Mouse (Mus musculus) frontal cortex, postnatal 36 days (tissue): Measurements from ENCODE around the gene Hs3st6.

ENCODE experiments used
- DNase-seq, 2 experiments: peaks; one replicate each; pipeline ENCODE4 v3.0.0; 2022; ENCODE audit warnings: low spot score in 2 of 2

The Hs3st6 gene

GRCm38 (mm10) chr17:24766266-24766875, 13.6 kb downstream of the Hs3st6 start:
- DNase-seq = no peak

GRCm38 (mm10) chr17:24769146-24769545, 16.4 kb downstream of the Hs3st6 start:
- DNase-seq = no peak

- DNase-seq = no peak
These were observed 20.5 kb downstream of the Hs3st6 start for GRCm38 (mm10) chr17:24773241-24773640.

GRCm38 (mm10) chr17:24775173-24775572, 22.4 kb downstream of the Hs3st6 start:
- DNase-seq = no peak

- no peak for DNase-seq
These were observed 24.3 kb downstream of the Hs3st6 start for GRCm38 (mm10) chr17:24777073-24777472.

GRCm38 (mm10) chr17:24780821-24781220, 28.0 kb downstream of the Hs3st6 start:
- no peak for DNase-seq

GRCm38 (mm10) chr17:24792190-24792589, 39.4 kb downstream of the Hs3st6 start:
- DNase-seq = no peak

- DNase-seq = no peak
These were observed 42.0 kb downstream of the Hs3st6 start for GRCm38 (mm10) chr17:24794791-24795190.

- no peak for DNase-seq
These were observed 44.2 kb downstream of the Hs3st6 start for GRCm38 (mm10) chr17:24796969-24797368.

GRCm38 (mm10) chr17:24798229-24798628, 45.4 kb downstream of the Hs3st6 start:
- no peak for DNase-seq

- DNase-seq = no peak
These were observed 46.7 kb downstream of the Hs3st6 start for GRCm38 (mm10) chr17:24799476-24799875.

- no peak for DNase-seq
These were observed 47.7 kb downstream of the Hs3st6 start for GRCm38 (mm10) chr17:24800524-24800923.

- peak in 1 of 2 experiments; percentile 5 for DNase-seq
These were observed 51.5 kb downstream of the Hs3st6 start, which contains the start of gene Meiob for GRCm38 (mm10) chr17:24803952-24804951. Gene Meiob, plus strand, starts transcription at chr17:24804289.
